Mouse (Mus musculus): ENCODE results near the gene Lrmda.
A peak's percentile ranks its signal among the peaks of the same experiment; 100 is the strongest.

Lrmda gene

GRCm38 (mm10) chr14:23057228-23057976 lies 1037.9 kb downstream of the Lrmda start:
- DNase-seq (ENCODE audit: low spot score), result peak; percentile 24

DNA sequence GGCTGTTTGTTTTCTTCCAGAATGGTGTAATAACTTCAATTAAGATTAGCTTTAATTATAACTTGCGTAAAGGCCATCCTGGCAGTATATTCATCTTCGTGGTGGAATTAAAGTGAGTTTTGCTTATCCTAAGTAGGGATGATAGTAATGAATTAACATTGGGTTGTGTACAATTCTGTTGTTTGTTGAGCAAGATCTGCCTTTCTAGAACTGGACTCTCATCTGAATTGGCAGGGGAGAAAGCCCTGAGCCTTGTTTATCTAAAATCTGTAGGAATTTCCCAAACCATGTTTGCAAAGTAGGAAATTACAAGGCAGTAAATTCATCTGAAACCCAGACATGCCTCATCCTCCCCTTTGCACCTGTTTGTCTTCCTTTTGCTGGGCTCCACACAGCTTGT lies 1038.5 kb downstream of the Lrmda start:
- DNase-seq (ENCODE audit: low spot score), result peak; percentile 53

DNA sequence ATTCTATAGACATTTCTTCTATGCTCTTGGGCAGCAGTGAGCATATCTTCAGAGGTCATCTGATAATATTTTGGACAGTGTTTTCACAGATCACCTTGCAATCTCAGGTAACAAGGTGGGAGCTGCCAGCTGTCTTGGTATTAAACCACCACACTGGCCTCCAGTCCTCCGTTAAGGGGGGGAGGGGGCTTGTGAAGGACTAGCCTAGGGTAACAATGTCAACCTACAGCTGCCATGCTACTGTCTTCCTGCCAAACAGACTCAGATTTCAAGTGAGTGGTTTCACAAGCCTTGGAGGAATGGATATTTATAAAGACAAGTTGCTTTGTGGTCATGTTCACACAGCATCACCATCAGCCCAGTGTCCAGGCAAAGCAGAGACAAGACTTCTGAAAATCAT lies 1059.2 kb downstream of the Lrmda start:
- no peak for DNase-seq (ENCODE audit: low spot score)

DNA sequence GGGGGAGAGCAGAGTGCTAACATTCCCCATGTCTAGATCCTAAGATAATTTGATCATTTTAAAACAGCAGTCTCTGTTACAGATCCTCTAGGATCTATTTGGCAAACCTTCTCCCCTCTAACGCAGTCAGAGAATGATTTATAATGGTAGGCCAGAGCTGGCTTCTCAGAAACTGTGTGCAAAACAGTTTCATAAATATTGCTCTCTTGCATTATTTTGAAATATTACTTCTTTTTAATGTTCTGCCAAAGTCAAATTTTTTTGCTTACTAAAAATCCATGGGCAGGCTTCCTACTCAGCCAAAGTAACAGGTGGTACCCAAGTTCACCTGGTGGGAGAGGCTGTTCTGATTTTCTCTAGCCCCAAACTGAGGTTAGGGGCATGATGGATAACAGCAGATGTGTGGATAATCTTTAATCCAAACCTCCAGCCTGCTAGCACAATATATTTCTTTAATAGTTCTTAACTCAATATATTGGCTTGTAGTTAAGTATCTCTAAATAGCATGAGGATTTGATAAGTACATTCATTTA lies 1064.8 kb downstream of the Lrmda start:
- DNase-seq (ENCODE audit: low spot score), result peak; percentile 59

GRCm38 (mm10) chr14:23084797-23085196 lies 1065.3 kb downstream of the Lrmda start:
- peak; percentile 84 for DNase-seq (ENCODE audit: low spot score)

DNA sequence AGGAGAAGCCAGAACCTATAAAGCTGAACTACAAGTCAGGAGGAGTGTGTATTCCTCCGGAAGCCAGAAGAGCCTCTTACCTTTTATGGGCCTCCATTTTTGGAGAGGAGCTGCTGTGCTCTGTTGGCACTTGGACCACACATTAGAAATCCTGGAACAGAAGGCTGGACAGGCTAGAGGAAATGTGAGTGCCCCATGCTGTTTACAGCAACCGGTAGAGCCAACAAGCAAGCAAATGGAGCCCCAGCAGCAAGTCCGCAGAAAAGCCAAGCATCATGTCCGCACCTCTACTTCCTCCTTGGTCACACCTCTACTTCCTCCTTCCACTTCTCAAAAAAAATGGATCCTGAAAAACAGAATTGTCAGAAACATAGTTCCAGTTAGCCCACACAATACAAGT lies 1073.8 kb downstream of the Lrmda start:
- no peak for DNase-seq (ENCODE audit: low spot score)

DNA sequence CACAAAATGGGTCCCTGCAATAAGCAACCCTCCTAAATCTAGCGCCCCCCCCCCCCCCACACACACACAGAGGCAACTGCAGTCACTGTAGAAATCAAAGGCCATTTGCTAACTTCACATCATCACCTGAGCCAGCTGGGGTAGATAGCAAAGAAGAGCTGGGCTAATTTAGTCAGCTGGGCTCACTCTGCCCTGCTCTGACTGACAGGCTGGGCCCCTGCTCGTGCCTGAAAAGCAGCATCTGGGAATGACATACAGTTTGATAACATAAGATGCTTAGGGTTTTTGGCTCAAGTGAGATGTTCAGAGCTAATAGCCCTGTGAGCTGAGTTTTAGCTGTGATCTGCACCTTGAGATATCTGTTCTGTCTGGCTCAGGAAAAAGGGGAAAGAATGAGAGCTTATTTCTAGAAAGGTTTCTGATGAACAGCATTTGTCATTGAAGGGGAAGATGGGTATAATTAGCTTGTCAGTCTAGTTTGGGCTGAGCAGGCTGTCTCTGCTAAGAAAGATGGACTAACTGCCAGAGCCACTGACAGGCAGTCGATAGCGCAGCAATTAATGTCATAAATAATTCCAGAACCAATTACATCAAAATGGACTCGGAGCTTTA lies 1075.1 kb downstream of the Lrmda start:
- no peak for DNase-seq (ENCODE audit: low spot score)

DNA sequence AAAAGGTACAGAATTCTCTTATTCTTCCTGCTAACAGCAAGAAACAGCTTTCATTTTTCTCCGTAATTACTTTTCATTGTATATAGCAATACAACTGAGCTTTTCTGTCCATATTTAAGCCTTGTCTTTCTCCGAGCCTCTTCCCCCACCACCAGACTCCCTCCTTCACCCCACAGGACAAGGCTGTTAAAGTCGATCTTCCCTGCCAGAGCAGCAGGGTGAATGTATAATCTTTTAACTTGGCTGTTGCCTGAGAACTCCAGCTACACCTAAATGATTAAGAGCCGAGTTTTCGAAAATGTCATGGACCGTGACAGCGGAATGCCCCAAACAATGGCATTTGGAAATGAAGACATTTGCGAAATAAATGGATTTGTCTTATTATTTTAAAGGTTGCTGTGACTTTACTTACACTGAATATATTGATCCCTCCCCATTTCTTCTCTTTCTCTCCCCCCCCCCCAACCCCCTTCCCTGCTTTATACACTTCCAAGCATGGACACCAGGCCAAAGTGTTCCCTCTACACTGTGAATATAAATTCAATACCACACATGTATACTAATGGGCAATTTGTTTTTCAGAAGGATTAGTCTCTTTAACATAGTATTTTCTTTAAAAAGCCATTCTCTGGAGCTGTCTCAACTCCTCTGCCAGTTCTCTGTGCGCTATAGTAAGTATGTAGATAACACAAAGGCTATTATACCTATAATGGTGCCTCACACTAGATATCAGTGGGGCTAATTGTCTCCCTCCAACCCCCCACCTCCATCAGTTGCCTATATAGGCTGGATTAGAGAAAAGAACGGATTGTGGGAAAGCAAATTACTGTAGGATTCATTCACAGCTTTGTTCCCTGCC lies 1075.9 kb downstream of the Lrmda start:
- DNase-seq (ENCODE audit: low spot score), result no peak

DNA sequence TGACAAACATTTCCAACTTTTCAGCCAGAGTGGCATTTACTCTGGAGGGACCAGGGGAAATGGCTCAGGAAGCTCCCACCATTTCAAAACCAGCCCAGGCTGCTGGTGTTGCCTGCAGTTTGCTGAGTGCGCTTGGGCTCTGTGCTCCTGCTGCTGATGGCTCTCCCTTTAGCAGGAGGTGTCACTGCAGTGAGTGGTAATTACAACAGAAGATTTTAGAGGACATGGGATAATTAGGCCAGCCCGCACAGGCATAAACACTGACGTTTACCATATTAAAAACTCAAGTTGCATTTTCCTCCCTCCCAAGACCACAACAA lies 1076.5 kb downstream of the Lrmda start:
- no peak for DNase-seq (ENCODE audit: low spot score)

DNA sequence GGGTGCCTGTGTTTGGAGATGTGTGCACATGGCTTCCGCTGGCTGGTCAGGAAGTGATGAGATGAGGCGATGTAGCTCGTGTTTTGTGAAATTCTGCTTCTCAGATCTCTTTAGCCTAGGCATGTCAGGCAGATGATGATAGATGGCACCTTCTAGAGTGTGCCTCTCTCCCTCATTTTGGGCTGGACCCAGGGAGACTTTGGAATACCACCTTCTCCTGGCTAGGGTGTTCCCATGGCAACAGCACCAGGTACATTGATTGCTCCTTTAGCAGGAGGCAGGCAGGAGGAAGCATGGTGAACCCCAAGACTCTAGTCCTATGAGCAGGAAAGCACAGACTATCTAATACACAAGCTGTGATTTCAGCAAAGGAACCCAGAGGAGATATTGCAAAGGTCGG lies 1076.9 kb downstream of the Lrmda start:
- DNase-seq (ENCODE audit: low spot score), result no peak
